Mouse (Mus musculus): ENCODE measurements at regions not wholly inside any gene's neighbourhood (a gene's known extent, or its start where the extent isn't known, plus 50 kb on each side); places are given as distances from the start of the nearest gene placed in this dataset.

GRCm38 (mm10) chr3:66592259-66592658 lies 295.6 kb upstream of the Veph1 start:
- no peak for DNase-seq (ENCODE audit: low spot score)

- no peak for DNase-seq (ENCODE audit: low spot score)
These were observed 294.1 kb upstream of the Veph1 start for GRCm38 (mm10) chr3:66590775-66591174.

- no peak for DNase-seq (ENCODE audit: low spot score)
These were observed 292.8 kb upstream of the Veph1 start for GRCm38 (mm10) chr3:66589483-66589882.

GRCm38 (mm10) chr3:66584831-66585230 lies 288.2 kb upstream of the Veph1 start:
- DNase-seq (ENCODE audit: low spot score), result no peak

GRCm38 (mm10) chr3:66584101-66584500 lies 287.5 kb upstream of the Veph1 start:
- no peak for DNase-seq (ENCODE audit: low spot score)

GRCm38 (mm10) chr3:66576659-66577058 lies 280.0 kb upstream of the Veph1 start:
- no peak for DNase-seq (ENCODE audit: low spot score)

- no peak for DNase-seq (ENCODE audit: low spot score)
These were observed 277.7 kb upstream of the Veph1 start for GRCm38 (mm10) chr3:66574321-66574720.

GRCm38 (mm10) chr3:66572887-66573519 lies 276.4 kb upstream of the Veph1 start:
- DNase-seq (ENCODE audit: low spot score), result no peak

- no peak for DNase-seq (ENCODE audit: low spot score)
These were observed 273.7 kb upstream of the Veph1 start for GRCm38 (mm10) chr3:66570342-66570741.

GRCm38 (mm10) chr3:66564268-66565245 lies 267.9 kb upstream of the Veph1 start:
- no peak for DNase-seq (ENCODE audit: low spot score)

- no peak for DNase-seq (ENCODE audit: low spot score)
These were observed 266.7 kb upstream of the Veph1 start for GRCm38 (mm10) chr3:66563329-66563728.

- no peak for DNase-seq (ENCODE audit: low spot score)
These were observed 258.9 kb upstream of the Veph1 start for GRCm38 (mm10) chr3:66555538-66555937.

- no peak for DNase-seq (ENCODE audit: low spot score)
These were observed 254.3 kb upstream of the Veph1 start for GRCm38 (mm10) chr3:66550920-66551319.

GRCm38 (mm10) chr3:66546576-66546975 lies 249.9 kb upstream of the Veph1 start:
- no peak for DNase-seq (ENCODE audit: low spot score)

GRCm38 (mm10) chr3:66544139-66544933 lies 247.7 kb upstream of the Veph1 start:
- no peak for DNase-seq (ENCODE audit: low spot score)

- DNase-seq (ENCODE audit: low spot score), result no peak
These were observed 246.2 kb upstream of the Veph1 start for GRCm38 (mm10) chr3:66542865-66543264.

- no peak for DNase-seq (ENCODE audit: low spot score)
These were observed 241.3 kb upstream of the Veph1 start for GRCm38 (mm10) chr3:66537913-66538312.

GRCm38 (mm10) chr3:66537106-66537893 lies 240.7 kb upstream of the Veph1 start:
- DNase-seq (ENCODE audit: low spot score), result no peak

GRCm38 (mm10) chr3:66536673-66537072 lies 240.0 kb upstream of the Veph1 start:
- no peak for DNase-seq (ENCODE audit: low spot score)

GRCm38 (mm10) chr3:66535786-66536529 lies 239.3 kb upstream of the Veph1 start:
- DNase-seq (ENCODE audit: low spot score), result no peak

- DNase-seq (ENCODE audit: low spot score), result no peak
These were observed 223.3 kb upstream of the Veph1 start for GRCm38 (mm10) chr3:66519925-66520324.

All from layer of hippocampus, adult 11-12 months (tissue).